Mouse (Mus musculus): Measurements from ENCODE around the gene Rad51.

Rad51 gene

DNA sequence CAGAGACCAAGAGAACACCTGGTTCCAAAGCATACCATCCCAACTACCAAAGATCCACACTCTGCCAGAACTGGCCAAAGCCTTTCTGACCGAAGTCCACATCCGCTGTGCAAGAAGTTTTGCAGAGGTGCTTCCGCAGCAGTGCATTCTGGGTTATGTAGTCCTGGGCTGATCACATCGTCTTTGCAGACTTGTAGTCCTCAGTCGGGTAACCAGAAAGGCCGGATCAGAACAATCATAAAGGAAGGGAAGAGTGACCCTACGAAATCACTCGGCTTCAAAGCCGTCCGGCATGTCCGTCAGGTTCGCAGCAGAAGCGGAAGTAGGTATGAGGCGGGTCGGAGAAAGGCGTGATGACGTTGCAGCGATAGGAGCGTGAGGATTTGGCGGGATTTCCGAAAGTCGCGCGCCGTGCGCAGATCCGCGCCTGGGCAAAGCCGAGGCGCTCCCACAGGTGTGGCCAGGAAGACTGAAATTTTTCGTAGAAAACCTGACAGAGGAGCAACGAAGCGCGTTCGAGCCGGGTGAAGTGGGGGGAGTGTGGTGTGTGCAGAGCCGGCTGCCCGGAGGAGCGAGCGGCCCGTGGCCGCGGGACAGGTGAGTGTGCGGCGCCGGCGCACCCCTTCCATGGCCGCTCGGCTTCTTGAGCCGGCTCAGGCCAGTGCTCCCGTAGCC is at the start of gene Rad51:
TSS of gene Rad51 (plus strand) at position 356 of the 675 bp plus-strand sequence.
- ATAC-seq (ENCODE audit: low TSS enrichment), result peak; percentile 99

DNA sequence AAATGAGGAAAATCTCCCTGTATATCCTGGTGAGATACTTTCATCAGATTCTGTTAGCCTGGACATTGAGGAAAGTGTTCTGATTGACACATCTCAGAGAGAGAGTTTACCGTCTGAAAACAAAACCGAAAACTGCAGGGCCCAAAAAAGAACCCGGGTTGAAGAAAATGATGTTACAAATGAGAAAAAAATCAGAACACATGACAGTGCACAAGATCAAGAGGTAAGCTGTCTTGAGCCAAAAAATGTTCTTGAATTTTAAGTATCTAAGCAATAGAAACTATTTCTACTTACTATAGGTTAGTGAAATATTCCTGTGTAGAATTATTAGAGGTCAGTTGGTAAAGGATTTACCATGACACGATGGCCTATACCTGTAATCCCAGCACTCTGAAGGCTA is 40.2 kb upstream of the Rad51 start:
- ATAC-seq (ENCODE audit: low TSS enrichment), result no peak

DNA sequence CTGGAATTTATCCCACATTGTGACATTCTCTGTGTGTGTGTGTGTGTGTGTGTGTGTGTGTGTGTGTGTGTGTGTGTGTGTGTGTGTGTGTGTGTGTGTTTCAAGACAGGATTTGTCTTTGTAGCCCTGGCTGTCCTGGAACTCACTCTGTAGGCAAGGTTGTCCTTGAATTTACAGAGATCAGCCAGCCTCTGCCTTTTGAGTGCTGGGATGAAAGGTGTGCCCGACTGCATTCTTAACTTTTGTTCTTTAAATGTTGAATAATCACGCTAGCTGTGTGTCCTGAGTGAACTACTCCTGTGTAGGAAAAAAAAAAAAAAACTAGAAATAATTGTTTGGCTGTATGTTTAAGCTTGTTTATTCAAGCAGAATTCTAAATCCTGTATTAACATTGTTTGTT is 26.4 kb upstream of the Rad51 start:
- ATAC-seq (ENCODE audit: low TSS enrichment), result no peak

DNA sequence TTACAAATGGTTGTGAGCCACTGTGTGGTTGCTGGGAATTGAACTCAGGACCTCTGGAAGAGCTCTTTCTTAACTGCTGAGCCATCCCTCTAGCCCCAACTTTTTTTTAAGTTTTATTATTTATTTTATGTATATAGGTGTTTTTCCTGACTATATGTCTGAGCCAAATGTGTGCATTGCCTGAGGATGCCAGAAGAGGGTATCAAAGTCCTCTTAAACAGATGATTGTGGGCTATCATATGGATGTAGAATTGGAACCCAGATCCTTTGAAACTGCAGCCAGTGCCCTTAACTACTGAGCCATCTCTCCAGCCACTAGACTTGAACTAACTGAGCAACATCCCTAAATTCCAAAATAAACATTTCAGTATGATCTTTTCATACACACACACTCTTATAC is 11.0 kb upstream of the Rad51 start:
- ATAC-seq (ENCODE audit: low TSS enrichment), result no peak

DNA sequence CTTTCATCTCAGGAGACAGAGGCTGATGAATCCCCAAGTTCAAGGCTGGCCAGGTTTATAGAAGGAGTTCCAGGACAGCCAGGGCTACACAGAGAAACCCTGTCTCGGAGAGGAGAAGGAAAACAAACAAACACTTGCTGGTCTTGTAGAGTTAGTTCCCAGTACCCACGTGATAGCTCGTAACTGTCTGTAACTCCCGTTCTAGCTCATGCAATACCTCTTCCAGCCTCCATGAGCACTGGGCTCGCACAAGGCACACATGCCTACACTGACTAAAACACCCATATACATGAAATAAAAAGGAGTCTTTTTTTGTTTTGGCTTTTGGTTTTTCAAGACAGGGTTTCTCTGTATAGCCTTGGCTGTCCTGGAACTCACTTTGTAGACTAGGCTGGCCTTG is 6.0 kb upstream of the Rad51 start:
- ATAC-seq (ENCODE audit: low TSS enrichment), result no peak

DNA sequence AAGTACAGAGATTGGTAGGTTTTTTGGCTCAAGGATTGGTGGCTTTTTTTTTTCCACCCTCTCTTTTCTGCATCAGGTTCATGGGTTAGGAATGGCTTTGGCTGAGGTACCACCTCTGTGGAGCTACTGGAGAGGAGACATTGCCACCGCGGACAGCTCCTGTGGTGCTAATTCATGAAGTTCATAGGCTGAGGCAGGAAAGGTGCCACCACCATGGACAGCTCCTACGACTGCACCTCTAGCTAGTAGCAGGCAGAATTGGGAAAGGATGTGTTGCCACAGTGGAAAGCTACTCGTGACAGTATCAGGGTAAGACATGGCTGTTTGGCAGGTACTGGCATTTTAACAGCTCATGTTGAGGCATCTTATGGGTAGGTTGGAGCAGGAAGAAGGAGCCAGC is 4.0 kb upstream of the Rad51 start:
- no peak for ATAC-seq (ENCODE audit: low TSS enrichment)

GRCm38 (mm10) chr2:119111060-119111459 is 1.5 kb upstream of the Rad51 start:
- no peak for ATAC-seq (ENCODE audit: low TSS enrichment)

GRCm38 (mm10) chr2:119113121-119113925 is 730 bp downstream of the Rad51 start:
- no peak for ATAC-seq (ENCODE audit: low TSS enrichment)

DNA sequence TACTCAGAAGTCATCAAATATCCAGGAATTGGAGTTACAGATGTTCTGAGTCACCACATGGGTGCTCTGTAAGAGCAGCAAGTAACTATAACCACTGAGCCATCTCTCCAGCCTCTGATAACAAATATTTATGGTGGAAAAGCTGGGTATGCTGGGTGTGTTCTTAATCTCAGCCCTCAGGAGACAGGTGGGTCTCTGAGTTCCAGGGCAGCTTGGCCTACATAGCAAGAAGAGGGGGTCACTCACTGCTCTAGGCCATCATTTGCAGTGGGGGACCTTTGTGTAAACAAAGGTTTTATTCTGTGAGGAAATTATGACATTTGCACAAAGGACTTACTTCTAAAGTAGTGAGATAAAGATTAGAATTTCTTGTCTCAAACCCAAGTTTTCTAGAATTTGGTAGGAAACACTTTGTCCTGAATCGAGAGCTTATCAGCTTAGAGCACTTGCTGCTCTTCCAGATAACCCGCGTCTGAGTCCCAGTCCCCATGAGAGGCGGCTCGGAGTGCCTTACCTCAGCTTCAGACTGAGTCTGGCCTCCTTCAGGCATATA is 23.8 kb downstream of the Rad51 start:
- no peak for ATAC-seq (ENCODE audit: low TSS enrichment)

DNA sequence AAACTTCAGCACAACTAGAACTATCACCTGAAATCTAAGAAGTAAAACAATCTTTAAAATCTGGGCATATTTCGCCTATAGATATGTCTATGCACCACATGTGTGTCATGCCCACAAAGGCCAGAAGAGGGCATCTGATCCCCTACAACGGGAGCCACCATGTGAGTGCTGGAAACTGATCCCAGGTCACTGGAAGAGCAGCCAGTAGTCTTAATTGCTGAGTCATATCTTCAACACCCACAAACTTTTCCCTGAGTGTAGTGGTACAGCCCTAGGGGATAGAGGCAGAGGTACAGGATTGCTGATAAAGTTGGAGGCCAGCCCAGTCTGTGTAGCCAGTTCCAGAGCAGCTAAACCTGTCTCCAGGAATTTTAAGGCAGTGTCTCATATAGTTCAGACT is 32.6 kb downstream of the Rad51 start:
- no peak for ATAC-seq (ENCODE audit: low TSS enrichment)

DNA sequence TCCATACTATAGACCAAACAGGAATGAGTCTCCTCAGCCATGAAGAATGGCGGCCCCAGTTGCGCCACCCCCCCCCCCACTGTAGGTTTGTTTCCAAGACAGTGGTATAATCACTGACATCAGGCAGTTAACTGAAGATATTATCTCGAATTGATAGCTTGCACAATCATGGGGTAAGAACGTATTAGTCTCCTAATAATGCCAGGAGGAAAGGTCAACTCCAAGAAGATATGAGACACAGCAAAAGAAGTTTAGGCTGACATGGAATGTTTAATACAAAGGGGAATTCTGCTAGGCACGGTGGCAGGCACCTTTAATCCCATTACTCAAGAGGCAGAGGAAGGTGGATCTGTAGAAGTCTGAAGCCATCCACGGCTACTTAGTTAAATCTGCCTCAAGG is 33.8 kb downstream of the Rad51 start:
- ATAC-seq (ENCODE audit: low TSS enrichment), result no peak

GRCm38 (mm10) chr2:119147160-119147678 is 34.6 kb downstream of the Rad51 start:
- ATAC-seq (ENCODE audit: low TSS enrichment), result peak; percentile 42; the same call in 1 of the 2 replicates

- ATAC-seq (ENCODE audit: low TSS enrichment), result peak; percentile 91
Measured at GRCm38 (mm10) chr2:119147775-119148174, 35.2 kb downstream of the Rad51 start.

DNA sequence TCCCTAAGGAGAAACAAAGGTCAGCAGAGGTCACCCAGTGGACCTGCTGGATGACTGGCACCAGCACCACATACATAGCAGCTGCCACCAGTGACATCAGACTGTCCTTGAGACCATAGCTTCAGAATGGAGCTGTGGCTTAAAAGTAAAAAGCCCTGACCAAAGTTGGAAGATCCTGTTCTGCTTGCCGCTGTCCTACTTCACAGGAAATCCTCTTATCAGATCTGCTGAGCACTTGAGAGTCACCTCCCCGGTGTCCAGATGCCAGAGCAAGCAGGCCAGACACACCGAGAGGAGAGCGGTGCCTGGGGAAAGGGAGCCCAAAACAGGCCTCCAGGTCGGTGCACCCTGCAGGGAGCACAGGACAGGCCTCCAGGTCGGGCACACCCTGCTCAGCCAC is 39.7 kb downstream of the Rad51 start:
- no peak for ATAC-seq (ENCODE audit: low TSS enrichment)

GRCm38 (mm10) chr2:119154683-119155082 is 42.1 kb downstream of the Rad51 start:
- no peak for ATAC-seq (ENCODE audit: low TSS enrichment)

GRCm38 (mm10) chr2:119155388-119155787 is 42.8 kb downstream of the Rad51 start:
- ATAC-seq (ENCODE audit: low TSS enrichment), result no peak

DNA sequence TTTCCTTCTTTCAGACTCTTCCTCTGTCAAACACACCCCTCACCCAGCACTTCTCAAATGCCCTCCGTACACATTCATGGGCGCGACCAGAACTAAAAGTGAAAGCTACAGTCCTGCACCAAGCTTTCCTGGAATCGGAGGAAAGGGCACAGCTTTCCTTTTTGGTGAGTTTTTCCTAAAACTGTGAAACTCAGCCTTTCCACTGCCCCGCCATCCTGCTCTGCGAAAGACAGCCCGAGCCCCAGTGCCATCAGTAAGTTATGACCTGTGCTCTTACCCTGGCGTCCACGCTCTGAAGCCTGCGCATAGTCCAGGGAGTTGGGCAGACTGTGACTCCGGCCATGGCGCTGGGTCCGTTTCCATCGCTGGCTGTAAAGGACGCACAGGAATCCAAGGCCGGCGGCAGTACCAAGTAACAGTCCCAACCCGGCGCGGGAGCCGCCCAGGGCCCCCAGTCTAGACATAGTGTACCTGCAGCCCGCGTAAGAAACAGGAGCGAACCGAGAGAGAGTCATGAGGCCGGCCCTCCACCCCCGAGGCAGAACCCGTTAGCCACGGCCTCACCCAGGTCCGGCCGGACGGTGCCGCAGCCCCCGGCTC is 43.6 kb downstream of the Rad51 start:
- ATAC-seq (ENCODE audit: low TSS enrichment), result peak; percentile 45

DNA sequence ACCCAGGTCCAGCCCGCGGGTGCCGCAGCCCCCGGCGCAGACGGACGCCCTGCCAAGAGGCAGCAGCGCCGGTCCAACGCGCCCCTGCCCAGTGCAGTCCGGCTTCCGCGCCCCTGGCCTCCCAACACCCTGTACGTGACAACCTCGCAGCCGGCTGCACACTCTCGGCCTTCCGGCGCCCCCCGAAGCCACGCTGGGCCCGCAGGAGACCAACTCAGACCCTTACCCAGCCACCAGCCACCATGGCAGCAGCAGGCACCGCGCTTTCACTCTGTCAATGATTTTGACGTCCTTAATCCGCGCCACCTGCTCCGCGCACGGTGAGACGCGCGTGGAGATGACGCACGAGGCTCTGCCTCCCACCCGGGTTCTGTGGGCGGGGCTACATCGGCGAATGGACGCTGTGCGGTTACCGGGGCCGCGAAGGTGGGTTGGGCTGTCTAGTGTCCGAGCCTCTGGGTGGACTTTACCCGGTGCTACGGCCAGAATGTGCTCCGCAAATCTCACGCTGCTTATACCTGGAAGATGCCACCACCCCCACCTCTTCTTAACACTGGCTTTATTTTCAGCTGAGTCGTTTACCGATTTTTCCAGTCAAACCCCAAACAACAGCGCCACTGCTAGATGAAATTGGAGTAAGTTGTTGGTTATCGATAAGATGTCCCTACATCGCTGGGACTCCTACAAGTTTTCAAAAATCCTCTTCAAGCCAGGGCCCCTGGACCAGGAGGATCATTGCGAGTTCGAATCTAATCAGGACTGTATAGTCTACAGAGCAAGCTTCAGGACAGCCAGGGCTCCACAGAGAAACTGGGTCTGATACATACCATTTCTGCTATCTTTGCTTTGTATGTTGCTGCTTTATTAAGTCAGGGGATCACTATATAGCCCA is 44.3 kb downstream of the Rad51 start, which contains the start of gene Rmdn3:
TSS of gene Rmdn3 (minus strand) at position 354 of the 892 bp plus-strand sequence.
- ATAC-seq (ENCODE audit: low TSS enrichment), result peak; percentile 93

- ATAC-seq (ENCODE audit: low TSS enrichment), result no peak
Measured at GRCm38 (mm10) chr2:119157836-119158235, 45.2 kb downstream of the Rad51 start.

GRCm38 (mm10) chr2:119161247-119161646 is 48.7 kb downstream of the Rad51 start:
- no peak for ATAC-seq (ENCODE audit: low TSS enrichment)

DNA sequence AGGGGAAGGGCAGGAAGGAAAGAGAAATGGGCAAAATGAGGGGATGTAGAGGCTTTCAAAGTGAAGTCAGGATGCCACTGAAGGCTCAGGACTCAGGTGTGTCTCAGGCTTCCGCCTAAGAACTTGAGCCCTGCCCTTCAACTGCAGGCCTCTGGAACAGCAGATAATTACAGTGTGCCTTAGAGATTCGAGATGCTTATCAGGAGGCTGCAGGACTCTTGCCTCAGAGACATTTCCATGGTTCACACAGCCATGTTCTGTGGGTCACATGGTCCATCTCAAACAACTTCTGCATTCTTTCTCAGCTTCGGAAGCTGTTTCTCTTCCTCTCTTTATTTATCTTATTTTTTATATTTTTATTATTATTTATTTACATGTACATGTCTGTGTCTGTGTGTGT is 50.5 kb downstream of the Rad51 start:
- no peak for ATAC-seq (ENCODE audit: low TSS enrichment)

Measured in frontal cortex, adult (tissue).